ENCODE assay signal across 13 mouse cellular contexts in the genomic region with DNA sequence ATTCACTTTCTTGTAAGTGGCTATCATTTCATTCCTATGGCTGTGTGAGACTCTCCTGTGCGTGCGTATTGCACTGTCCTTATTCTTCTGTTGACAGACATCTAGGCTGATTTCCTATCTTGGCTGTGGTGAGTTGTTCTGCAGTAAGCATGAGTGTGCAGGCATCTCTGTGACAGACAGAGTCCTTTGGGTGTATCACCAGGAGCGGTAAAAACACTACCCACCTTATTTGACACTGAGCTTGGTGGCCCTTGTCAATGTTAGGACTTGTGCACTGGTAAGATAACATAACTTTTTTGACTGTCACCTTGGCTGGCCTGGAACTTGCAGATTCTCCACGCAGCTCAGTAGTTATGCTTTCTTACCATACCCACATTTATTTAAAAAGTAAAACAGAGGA.
"Had no signal": no experiment of that assay in that cellular context is flagged by ENCODE, and none has a peak within 500 bp of the region (broad histone marks: within the 10 kb centered on the region; RNA-seq: fewer than 3 reads in every experiment).

No protein-coding gene starts in this region.

- H3K9me3 ChIP-seq: intestine, embryonic 15.5 days; limb, embryonic 15.5 days; megakaryocyte, embryonic 14.5 days; midbrain, embryonic 12.5 days; neural tube, embryonic 13.5 days had no signal

- H3K9ac ChIP-seq: intestine, embryonic 15.5 days; kidney, embryonic 15.5 days; limb, embryonic 15.5 days; lung, embryonic 14.5 days; midbrain, embryonic 12.5 days; neural tube, embryonic 13.5 days had no signal

- H3K4me1 ChIP-seq: intestine, embryonic 15.5 days; kidney, embryonic 15.5 days; limb, embryonic 15.5 days; midbrain, embryonic 12.5 days; neural tube, embryonic 13.5 days had no signal

- ATAC-seq: intestine, embryonic 15.5 days had no signal

- H3K4me2 ChIP-seq: intestine, embryonic 15.5 days; kidney, embryonic 15.5 days; limb, embryonic 15.5 days; lung, embryonic 14.5 days; midbrain, embryonic 12.5 days; neural tube, embryonic 13.5 days had no signal

- DNase-seq: kidney, adult 2 months; kidney, postnatal 14 days; lung, embryonic 14.5 days; lung, postnatal 10 days; lung, postnatal 4 days; right cerebral cortex, postnatal 25 days had no signal

- H3K4me3 ChIP-seq: intestine, embryonic 15.5 days; kidney, embryonic 15.5 days; limb, embryonic 15.5 days; megakaryocyte, embryonic 14.5 days; midbrain, embryonic 12.5 days; neural tube, embryonic 13.5 days had no signal

- H3K27me3 ChIP-seq: intestine, embryonic 15.5 days; kidney, embryonic 15.5 days; limb, embryonic 15.5 days; midbrain, embryonic 12.5 days; neural tube, embryonic 13.5 days had no signal

- H3K27ac ChIP-seq: intestine, embryonic 15.5 days; limb, embryonic 15.5 days; midbrain, embryonic 12.5 days; neural tube, embryonic 13.5 days; stomach, postnatal 0 days had no signal
